Mouse (Mus musculus) left cerebral cortex, adult 2 months (tissue): ENCODE data around the gene Aif1. TPM values are rescaled to one million over a fixed set of nuclear protein-coding genes. Genes with fewer than 3 reads are reported as not detected.

Source experiments
- DNase-seq, 2 experiments: peaks; one replicate each; pipeline ENCODE4 v3.0.0; 2021 to 2022; ENCODE audit warnings: low spot score in 2 of 2, mixed read lengths in 1 of 2; ENCODE audit errors: extremely low spot score in 1 of 2
- H3K27ac ChIP-seq: fragments of 200-600 bp; 2 replicates; pipeline ENCODE4 v1.8.1; 2022
- H3K4me3 ChIP-seq: fragments of 200-600 bp; 2 replicates; pipeline ENCODE4 v1.8.1; 2022
- CTCF ChIP-seq: fragments of 200-600 bp; IDR thresholded peaks from 2 replicates; pipeline ENCODE4 v1.8.1; 2022; ENCODE audit warnings: antibody characterized with exemption, mild to moderate bottlenecking, moderate library complexity
- intact Hi-C: fragments of 180-260 bp; cut with DNase I; formaldehyde crosslinking; loops from one replicate; pipeline ENCODE4 v1.15.1; 2025
- total RNA-seq, 2 experiments: library from RNA; stranded (reverse); gene quantifications; 2 replicates each; pipeline ENCODE4 v1.2.3; 2021

The Aif1 gene
- total RNA-seq, 2 experiments from 2014 or later = 8.0 to 14.4 TPM

DNA sequence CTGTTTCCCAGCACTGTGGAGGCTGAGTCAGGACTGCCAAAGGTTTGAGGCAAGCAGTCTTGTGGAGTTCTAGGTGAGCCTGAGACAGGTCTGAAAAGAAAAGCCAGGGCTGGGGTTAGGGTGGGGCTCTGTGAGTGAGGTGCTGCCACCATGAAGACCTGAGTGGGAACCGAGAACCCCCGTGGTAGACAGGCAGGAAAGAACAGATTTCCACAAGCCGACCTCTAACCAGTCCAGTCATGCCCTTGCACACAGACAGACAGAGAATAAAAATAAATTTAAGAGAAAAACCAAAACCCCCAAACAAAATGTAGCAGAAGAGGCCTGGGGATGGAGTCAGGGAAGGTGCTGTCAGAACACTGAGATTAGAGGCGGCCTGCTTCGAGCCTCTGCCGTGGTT is 486 bp downstream of the Aif1 start:
- Histone ChIP-seq H3K27ac (no peak overlapping the region), H3K4me3 (no peak overlapping the region)
- intact Hi-C loops = no loop called here
- TF ChIP-seq CTCF = no peak
- no peak for DNase-seq

DNA sequence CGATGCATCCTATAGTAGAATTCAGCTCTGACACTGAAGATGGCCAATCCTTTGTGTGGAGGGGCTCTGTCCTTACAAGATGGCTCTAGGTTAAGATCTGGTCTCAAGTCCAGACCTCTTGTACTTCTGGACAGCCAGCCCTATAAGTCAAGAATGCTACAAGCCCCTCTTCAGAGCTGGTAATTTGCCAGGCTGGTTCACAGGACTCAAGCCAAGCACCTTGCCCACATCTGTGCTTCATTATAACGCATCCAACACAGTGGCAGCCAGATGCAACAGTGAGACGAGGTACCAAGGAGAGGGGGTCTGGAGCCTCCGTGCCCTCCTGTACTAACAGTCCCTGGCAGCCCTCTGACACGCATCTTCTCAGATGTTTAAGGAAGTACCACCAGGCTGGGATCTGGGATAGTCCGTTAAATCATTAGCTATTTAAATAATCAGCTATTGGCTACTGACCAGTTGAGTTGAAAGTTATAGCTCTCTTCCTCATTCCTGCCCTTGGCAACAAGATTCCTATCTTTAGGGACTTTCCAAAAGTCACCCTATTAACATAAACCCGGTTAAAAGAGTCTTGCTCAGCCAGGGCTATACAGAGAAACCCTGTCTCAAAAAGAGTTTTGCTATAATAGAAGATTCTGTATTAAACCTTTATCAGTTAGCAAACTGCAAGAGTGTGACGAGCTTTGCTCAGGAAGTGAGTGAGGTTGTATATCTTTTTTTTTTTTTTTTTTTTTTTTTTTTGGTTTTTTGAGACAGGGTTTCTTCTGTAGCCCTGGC is 1.5 kb downstream of the Aif1 start:
- Histone ChIP-seq H3K27ac (peak overlapping the region; percentile 77; the same call in 1 of the 2 replicates), H3K4me3 (no peak overlapping the region)
- no peak for DNase-seq
- no peak for TF ChIP-seq CTCF
- intact Hi-C loops = no loop called here

DNA sequence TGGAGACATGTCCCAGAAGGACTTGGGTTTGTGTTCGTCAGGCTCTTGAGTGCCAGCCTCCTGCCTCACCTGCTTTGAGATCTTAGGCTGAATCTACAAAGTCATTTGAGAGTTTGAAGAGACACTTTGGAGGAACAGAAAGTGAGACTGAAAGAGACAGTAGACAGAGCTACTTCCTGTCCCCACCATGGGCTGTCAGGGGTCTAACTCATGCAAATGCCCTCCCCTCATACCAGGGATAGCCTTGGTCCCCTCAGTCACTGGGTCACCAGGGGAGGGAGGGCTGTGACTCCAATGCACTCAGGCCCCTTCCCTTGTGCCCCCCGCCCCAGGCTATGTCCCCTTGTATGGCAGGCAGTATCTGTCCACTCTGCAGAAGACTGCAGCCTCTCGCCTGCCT is 2.5 kb downstream of the Aif1 start:
- no peak overlapping the region for H3K4me3 ChIP-seq
- no peak for TF ChIP-seq CTCF
- H3K27ac ChIP-seq = peak overlapping the region; percentile 77
- intact Hi-C loops = no loop called here
- no peak for DNase-seq

DNA sequence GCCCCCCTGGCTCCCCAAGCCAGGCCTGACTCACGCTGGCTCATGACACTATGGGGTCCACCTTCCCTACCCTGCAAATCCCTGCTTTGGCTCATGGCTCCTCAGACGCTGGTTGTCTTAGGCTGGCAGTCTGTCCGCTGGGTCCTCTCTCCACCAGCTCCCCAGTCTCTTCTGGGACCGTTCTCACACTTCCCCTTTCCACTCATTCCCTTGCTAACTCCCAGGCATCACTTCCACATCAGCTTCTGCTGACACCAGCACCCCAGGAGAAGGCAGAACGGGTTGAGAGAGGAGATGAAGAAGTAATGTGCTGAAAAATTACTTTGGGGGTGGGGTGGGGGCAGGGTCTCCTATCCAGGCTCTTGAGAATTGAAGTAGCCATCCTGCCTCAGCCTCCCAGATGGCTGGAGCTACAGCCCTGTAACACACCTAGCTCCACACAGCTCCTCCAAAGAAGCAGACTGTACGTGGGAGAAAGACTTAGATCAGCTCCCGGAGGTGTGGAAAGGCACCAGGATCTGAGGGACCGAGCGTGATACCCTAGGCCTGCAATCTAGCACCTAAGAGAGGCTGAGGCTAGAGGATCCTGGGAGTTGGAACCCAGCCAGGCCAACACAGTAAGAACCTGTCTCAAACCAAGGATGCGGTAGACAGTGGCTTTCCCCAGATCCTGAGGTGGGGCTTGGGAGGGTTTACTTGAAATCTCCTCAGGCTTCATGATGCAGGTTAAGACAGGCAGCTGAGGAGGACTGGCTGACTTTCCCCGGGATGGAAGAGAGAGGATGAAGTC is 3.2 kb downstream of the Aif1 start:
- peak; percentile 54 to 55 for DNase-seq
- H3K27ac ChIP-seq = peak overlapping the region; percentile 77
- no peak for TF ChIP-seq CTCF
- intact Hi-C loops = no loop called here
- peak overlapping the region; percentile 14; the same call in 1 of the 2 replicates for H3K4me3 ChIP-seq

DNA sequence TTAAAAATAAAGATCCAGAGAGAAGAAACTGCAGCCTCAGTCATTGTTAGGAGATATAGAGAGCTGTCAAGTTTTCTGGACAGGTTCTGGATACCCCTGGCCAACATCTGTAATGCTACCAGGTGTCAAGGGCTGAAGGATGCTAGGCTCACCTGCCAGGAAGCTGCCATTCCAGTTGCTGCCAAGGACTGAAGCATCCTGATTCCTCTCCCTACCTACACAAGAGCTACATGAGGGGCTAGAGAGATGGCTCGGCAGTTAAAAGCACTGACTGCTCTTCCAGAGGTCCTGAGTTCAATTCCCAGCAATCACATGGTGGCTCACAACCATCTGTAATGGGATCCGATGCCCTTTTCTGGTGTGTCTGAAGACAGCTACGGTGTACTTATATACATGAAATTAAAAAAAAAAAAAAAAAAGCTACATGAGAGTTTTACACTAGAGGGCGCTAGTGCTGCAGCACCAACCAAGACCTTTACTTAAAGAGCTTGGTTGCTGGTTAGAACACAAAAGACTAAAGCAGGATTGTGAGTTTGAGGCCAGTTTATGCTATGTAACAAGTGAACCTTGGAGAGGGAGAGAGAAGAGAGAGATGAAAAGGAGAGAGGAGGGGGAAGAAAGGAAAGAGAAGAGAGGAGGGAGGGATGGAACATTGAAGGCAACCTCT is 7.2 kb downstream of the Aif1 start:
- H3K4me3 ChIP-seq = no peak overlapping the region
- intact Hi-C loops = loop anchor here (1.0 kb wide), 1 partner anchor 64 kb away; no protein-coding TSS in a partner anchor
- no peak for DNase-seq
- H3K27ac ChIP-seq = peak overlapping the region; percentile 75
- TF ChIP-seq CTCF = peak; percentile 78

DNA sequence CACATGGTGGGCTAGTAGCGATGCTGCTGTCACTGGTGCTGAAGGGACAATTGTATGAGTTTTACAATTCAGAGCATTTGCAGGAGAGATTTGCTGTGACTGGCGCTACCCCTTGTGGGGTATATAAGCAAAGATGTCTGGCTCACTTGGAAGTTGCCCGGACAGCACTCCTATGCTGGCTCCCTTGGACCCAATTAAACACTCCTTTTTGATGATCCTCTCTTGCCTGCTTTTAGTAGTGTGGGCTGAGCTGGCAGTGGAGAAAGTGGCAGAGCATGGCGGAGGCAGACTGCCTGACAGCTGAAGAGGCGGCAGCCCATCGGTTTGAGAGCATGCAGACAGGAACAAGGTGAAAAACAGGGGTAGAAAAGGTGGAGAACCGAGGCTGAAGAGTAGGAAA is 8.1 kb downstream of the Aif1 start:
- no peak for DNase-seq
- intact Hi-C loops = no loop called here
- H3K4me3 ChIP-seq = no peak overlapping the region
- peak overlapping the region; percentile 75 for H3K27ac ChIP-seq
- TF ChIP-seq CTCF = no peak

DNA sequence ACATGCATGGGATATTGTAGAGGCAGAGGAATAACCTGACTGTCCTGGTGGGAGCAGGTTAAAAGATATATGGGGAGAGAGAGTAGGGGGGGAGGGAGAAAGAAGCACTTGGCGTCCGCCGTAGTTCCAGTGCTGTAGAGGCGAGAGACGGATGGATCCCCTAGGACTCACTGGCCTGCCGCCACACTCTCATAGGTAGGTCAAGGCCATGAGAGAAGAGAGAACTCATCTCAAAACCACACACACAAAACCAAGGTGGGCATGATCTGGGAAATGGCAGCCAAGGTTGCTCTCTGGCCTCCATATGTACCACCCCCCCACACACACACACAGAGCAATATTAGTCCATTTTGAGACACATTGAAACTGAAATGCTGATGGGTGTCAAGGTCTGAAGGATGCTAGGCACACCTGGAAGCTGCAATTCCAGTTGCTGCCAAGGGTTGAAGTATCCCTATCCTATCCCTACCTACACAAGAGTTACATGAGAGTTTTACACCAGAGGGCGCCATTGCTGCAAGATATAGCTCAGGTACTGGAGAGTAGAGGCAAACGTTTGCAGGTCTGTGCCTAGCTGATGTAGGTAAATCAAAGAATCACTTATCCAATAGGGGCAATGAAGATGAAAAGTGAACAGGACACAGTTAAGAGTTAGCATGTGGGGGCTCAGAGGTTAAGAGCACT is 9.4 kb downstream of the Aif1 start:
- intact Hi-C loops = loop anchor here (1.0 kb wide), 1 partner anchor 70 kb away; no protein-coding TSS in a partner anchor
- no peak overlapping the region for H3K4me3 ChIP-seq

DNA sequence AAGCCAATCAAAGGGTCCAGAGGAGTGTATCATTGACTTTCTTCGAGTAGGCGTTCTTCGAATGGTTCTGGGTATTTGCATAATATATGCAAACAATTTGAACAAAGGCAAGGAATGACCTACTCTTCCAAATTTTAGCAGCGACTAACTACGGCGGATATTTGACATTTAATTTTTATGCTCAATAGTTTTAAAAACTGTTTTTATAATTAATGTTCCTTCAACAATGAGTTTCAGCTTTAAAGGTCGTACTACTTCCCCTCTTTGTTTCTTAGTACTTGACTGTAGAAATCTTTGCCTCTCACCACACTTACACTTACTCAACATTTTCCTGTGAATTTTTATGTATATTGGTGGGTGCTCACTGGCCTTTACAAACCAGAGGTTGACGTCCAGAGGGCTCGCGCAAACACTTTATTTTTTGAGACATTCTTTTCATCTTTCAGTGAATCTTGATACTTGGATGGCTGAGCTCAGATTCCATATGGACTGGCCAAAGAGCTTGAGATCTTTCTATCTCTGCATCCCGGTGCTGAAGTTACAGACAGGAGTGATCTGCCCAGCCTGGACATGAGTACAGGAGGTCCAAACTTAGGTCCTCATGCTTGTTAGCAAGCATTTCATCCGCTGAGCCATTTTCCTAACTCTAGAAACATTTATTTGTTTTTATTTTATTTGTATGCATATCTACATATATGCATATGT is 10.3 kb downstream of the Aif1 start:
- Histone ChIP-seq H3K4me3 (peak overlapping the region; percentile 87), H3K27ac (peak overlapping the region; percentile 96)
- intact Hi-C loops = loop anchor here (1.0 kb wide), 1 partner anchor 71 kb away; no protein-coding TSS in a partner anchor
- TF ChIP-seq CTCF = no peak
- no peak for DNase-seq

More for the DNA sequence above, 9.4 kb downstream of the Aif1 start:
- peak in 1 of 2 experiments; percentile 59 for DNase-seq
- TF ChIP-seq CTCF = peak; percentile 64
- H3K27ac ChIP-seq = peak overlapping the region; percentile 96; the same call in 1 of the 2 replicates

DNA sequence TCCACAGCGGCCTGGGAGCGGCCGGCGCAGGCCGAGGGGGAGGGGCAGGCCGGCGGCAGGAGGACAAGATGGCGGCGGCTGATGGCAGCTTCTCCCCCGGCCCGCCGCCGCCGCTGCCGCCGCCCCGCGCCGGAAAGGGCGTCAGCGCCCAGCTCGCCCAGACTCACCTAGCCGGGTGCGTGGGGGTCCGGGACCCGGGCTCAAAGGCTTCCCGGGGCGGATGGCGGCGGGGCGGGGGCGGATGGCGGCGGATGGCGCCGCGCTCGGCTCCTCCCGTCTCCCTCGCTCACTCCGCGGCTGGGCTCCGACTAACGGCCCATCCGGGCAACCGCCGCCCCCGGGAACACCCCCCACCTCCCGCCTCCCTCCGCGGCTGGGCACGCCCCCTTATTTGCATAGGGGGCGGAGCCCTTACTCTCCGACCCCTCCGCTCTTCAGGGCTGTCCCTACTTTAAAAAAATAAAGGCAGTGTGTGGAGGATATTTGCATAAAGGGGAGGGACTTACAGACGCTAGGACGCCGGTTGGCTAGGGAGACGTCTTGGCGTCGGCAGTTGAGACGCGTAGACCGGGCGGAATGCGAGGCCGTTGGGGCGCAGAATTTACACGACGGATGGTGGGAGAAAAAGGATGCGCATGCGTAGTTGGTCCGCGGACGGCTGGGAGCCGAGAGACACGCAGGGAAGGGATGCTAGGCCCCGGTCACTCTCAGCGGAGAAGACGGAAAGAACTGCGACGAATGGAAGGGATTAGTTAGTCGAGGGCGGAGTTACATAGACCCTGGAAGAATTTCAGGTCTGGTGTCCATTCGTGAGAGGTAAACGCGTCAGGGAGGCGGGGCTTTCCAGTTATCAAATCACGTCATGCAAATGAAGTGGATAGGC is 11.1 kb downstream of the Aif1 start, which contains the start of gene Prrc2a:
TSS of gene Prrc2a (minus strand) at position 330 of the 883 bp plus-strand sequence.
- TF ChIP-seq CTCF = no peak
- peak within 1 kb of the TSS; percentile 87 for H3K4me3 ChIP-seq
- intact Hi-C loops = loop anchor here (1.0 kb wide), 1 partner anchor 30 kb away; the partner anchor contains the start of gene Bag6
- peak; percentile 98 for DNase-seq
- H3K27ac ChIP-seq = peak within 1 kb of the TSS; percentile 96

DNA sequence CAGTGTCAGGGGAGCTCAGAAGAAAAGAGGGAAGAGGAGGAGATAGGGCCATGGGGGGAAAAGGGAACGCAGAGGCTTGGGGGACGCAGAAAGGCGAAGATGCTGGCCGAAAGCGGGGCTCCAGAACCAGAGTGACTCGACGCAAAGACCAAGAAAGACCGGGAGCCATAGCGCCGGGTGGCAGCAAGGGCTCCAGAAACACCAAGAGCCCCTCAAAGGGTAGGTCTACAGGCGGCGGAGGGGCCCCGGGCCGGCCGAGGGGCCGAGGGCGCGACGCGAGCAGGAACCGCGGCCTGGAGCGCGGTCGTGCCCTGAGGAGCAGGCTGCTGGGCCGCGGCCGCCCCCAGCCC is 11.7 kb downstream of the Aif1 start:
- no peak for TF ChIP-seq CTCF
- peak overlapping the region; percentile 96 for H3K27ac ChIP-seq
- no peak for DNase-seq
- intact Hi-C loops = loop anchor here (1.0 kb wide), 1 partner anchor 29 kb away; the partner anchor contains the start of gene Bag6
- H3K4me3 ChIP-seq = peak overlapping the region; percentile 87
